Mouse (Mus musculus) heart, adult 11 months (tissue): ENCODE measurements around the gene Atp1a3.

Experiments
- DNase-seq: peaks from one replicate; pipeline ENCODE4 v3.0.0; 2022

The Atp1a3 gene

GRCm38 (mm10) chr7:25003820-25004388, 1.9 kb downstream of the Atp1a3 start:
- DNase-seq = no peak

DNA sequence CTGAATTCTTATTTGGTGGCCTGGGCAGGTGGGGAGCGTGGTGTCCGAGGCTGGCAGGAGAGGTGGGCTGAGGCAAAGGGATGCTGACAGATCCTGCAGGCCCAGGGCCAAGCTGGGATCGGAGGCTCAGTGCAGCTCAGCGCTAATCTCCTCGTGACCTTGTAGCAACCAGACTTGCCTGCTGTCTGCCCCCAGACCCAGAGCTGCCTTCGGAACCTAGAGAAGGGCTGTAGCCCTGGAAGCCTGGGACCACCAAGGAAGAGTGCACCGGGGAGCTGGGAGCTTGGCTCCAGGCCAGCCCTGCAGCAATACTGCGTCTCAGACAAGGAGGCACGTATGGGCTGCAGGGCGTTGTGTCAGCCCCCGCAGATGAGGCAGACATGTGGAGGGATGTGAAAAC, 2.5 kb downstream of the Atp1a3 start:
- DNase-seq = no peak

DNA sequence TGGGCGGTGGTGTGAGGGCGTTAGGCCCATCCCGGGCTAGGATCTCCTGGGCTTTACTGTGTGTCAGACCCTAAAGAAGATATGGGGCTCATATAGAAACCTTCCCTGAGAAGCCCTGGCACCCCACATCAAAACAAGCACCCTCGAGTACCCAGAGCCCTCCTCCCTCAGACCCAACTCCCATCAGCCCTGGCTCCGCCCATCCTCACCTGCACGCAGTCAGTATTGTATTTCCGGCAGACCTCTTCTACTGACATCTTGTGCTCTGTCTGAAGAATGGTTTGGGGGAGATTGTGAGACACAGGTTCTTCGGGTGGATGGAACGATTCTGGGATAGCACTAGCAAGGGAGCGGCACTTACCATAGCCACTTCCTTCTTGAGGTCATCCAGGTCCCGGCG, 5.0 kb downstream of the Atp1a3 start:
- DNase-seq = no peak

GRCm38 (mm10) chr7:25000211-25000610, 5.5 kb downstream of the Atp1a3 start:
- DNase-seq = no peak

DNA sequence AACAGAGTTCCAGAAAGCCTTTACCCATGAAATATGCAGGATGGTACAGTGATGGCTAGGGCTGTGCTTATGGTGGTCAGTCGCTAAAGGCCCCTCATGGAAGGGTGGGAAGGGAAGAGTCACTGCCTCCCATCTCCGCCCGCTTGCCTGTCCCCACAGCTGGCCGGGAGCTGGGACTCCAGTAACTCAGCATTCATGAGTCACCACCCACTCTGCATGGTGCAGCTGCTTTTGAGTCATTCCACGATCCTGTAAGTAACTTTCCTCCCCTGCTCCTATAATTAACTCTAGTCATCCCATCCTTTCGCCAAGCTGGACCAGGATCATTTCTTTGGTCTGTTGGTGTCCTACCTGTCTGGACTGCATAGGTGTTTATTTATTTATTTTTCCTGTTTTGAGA, 12.7 kb downstream of the Atp1a3 start:
- no peak for DNase-seq

GRCm38 (mm10) chr7:24990478-24990877, 15.3 kb downstream of the Atp1a3 start:
- no peak for DNase-seq

- DNase-seq = no peak
These were observed 17.8 kb downstream of the Atp1a3 start for GRCm38 (mm10) chr7:24987941-24988340.

- DNase-seq = no peak
These were observed 20.0 kb downstream of the Atp1a3 start for GRCm38 (mm10) chr7:24985799-24986198.

DNA sequence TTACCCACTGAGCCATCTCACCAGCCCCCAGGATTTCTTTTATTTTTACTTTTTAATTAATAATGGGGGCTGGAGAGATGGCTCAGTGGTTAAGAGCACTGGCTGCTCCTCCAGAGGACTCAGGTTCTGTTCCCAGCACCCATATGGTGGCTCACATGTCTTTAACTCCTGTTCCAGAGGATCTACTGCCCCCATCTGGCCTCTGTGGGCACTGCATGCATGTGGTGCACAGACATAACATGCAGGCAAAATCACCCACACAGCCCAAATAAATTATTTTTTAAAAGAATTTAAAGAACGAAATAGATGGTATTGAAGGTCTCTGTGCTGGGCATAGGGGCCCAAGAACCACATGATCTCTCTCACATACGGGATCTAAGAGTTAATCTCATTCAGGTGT, 21.5 kb downstream of the Atp1a3 start:
- no peak for DNase-seq

DNA sequence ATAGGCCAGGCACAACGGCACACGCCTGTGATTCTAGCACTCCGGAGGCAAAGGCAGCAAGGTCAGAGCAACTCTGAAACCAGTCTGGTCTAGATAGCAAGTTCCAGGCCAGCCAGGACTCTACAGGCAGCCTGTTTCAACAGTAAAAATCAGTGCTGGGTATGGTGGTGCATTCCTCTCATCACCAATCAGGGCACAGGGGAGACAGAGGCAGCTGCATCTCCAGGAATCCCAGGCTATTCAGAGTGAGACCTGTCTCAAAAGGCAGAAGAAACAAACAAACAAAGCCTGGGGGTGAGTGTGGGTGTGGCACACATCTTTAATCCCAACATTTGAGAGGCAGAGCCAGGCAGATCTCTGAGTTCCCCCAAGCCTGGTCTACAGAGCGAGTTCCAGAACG, 22.4 kb downstream of the Atp1a3 start:
- DNase-seq = no peak

DNA sequence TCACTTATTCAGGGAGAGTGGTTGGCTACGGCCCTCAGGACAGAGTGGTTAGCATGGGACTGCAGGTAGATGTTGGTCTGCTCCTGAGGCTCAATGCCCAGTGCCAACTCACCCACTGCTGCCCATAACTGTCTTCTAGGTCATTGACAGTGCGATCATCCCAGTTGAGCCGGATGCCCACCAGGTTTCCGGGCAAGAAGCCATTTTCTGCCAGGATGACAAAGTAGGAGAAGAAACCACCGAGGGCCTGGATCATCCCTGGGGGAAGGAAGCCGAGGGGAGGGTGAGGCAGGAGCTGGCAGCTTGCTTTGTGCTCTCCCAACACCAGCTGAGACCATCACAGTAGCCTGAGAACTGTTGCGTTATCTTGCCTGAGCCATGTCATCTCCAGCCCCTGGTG, 25.3 kb downstream of the Atp1a3 start:
- DNase-seq = no peak

DNA sequence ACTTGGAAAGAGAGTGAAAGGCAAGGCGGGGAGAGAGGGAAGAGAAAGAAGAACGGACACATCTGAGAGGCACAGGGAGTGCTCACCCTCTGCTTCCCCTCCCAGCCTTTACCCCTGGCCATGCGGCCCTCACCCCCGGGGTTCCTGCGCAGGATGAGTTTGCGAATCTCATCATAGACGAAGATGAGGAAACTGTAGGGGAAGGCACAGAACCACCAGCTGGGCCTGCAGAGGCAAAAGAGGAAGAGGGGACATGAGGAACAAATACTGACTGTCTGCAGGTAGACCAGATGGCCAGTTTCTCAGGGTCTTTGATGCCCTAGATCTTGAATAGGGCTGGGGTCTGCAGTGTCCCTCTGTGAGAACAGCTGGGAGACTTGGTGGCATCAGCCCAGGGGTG, 27.0 kb downstream of the Atp1a3 start:
- DNase-seq = no peak

DNA sequence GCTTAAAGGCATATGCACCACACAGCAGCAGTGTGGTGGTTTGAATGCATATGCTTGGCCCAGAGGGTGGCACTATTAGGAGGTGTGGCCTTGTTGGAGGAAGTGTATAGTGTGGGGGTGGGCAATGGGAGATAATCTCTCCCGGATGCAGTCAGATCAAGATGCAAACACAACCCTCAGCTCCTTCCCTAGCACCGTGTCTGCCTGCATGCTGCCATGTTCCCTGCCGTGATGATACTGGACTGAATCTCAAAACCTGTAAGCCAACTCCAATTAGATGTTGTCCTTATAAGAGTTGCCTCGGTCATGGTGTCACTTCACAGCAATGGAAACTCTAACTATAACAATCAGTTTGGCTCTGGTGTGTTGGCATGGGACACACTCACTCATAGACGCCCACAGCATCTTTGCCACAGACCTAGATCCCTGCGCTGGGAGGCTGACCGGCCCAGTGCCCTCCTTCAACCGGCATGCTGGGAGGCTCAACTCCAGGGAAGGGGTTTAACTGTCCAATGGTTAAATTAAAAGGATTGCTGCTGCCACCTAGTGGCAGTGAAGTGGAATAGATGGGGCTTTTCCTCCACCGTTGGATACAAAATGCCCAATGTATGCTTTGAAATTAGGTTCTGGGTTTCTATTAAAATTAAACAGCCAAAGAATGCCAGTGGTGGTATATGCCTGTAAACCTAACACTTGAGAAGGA, 30.7 kb downstream of the Atp1a3 start:
- DNase-seq = no peak

GRCm38 (mm10) chr7:24973902-24974301, 31.9 kb downstream of the Atp1a3 start:
- no peak for DNase-seq

GRCm38 (mm10) chr7:24973208-24973607, 32.5 kb downstream of the Atp1a3 start:
- no peak for DNase-seq

DNA sequence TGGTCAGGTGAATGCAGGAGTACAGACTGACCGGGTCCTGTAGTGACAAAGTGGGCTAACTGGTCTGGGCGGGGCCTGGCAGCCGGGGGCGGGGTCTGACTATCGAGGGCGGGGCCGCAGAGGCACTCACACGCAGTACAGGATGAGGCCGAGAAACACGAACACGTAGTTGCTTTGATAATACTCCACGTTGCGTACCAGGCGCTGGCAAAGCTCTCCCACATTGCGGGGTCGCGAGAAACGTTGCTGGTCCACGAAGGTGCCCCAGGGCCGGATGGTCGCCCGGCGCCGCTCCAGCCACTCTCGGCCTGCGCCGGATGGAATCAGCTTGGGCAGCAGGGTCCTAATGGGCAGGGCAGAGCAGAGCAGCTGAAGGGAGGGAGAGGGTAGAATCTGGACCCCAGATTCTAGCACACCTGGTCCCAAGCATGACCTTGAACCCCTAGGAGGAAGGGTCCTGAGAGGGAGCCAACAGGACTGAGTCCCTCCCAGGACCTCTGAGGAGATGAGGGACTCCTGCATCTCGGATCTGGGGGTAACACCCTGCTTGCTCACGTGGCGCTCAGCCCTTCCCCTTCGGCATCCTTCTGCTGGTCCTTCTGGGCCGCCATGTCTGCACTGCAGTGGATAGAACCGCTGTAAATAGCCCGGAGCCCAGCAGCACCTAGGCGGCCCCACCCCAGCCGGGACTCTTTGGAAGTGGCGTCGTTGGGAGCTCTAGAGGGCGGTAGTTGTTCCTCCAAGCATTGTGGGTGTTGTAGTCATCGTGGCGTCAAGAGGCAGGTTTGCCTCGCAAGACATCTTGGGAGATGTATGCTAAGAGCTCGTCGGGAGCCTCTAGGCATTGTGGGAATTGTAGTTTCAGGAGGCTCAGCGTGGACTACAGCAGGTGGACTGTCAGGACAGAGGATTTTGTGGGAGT, 33.5 kb downstream of the Atp1a3 start, which contains the start of gene Rabac1:
Gene Rabac1, minus strand, starts transcription at position 783 of the 922 bp plus-strand sequence.
- DNase-seq = peak; percentile 100

- peak; percentile 95 for DNase-seq
These were observed 34.3 kb downstream of the Atp1a3 start for GRCm38 (mm10) chr7:24971261-24971971.

GRCm38 (mm10) chr7:24970341-24970740, 35.4 kb downstream of the Atp1a3 start:
- DNase-seq = peak; percentile 84

DNA sequence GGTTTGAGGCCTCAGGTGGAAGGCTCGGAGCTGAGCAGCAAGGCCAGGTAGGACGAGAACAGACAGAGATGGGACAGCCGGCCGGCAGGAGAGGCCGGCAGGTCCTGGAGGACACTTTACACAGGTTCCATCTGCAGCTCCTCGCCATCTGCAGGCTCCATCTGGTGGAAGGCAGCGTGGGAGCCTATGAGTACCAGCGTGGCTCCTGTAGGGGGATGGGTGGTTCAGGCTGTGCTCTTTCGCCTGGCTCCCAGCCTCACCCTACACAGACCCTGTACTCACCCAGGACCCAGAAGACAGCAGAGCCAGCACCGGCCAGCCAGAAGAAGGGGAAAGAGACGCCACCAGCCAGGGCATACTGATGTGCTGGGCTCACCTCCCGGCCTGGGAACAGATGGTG, 36.0 kb downstream of the Atp1a3 start:
- peak; percentile 86 for DNase-seq

DNA sequence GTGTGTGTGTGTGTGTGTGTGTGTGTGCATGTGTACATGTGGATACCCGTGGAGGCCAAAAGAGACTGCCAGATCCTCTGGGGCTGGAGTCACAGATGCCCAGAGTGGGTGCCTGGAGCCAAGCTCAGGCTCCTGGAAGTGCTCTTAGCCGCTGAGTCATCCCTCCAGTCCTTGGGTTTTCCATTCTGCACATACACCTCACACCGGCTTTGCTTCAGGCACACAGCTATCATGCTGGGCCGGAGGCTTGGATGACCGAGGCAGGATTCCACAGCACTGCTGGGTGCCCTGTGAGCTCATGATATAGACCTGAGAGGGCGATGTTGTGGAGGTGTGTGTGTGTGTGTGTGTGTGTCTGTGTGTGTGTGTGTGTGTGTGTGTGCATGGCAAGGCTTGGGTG, 37.3 kb downstream of the Atp1a3 start:
- DNase-seq = no peak

GRCm38 (mm10) chr7:24967966-24968365, 37.8 kb downstream of the Atp1a3 start:
- DNase-seq = peak; percentile 83

GRCm38 (mm10) chr7:24964897-24965535, 40.7 kb downstream of the Atp1a3 start:
- peak; percentile 97 for DNase-seq

- no peak for DNase-seq
These were observed 41.5 kb downstream of the Atp1a3 start for GRCm38 (mm10) chr7:24964288-24964687.
